Mouse (Mus musculus) kidney, adult 2 months (tissue): Measurements from ENCODE around the gene Gm10153.

Experiments
- CTCF ChIP-seq: fragments of 200-500 bp; conservative IDR thresholded peaks from 2 replicates; pipeline ENCODE4 v1.5.1; 2011; ENCODE audit warnings: low read depth, mild to moderate bottlenecking, control low read depth, low read length, moderate library complexity, mixed read lengths; ENCODE audit not compliant: insufficient read depth, insufficient read length
- POLR2A ChIP-seq: fragments of 200-500 bp; IDR thresholded peaks from one replicate; pipeline ENCODE4 v1.6.1; 2011; ENCODE audit warnings: low read depth, low read length, control low read depth

DNA sequence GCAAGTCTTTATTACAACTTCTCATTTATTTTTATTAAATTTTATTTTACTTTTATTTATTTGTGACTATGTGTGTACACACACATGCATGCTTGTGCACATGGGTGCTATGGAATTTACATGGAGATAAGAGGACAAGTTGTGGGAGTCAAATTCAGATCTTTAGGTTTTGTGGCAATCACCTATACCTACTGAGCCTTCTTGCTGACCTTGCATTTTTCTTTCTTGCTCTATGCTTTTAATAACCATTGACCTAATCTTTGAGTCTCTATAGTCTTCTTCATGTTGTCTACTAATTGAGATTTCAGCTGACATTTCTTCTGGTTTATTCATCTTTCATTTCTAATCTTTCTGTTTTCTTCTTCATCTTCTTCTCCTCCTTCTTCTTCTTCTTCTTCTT, 41.6 kb downstream of the Gm10153 start:
- TF ChIP-seq CTCF: no peak
- TF ChIP-seq POLR2A: no peak
